7 mouse cellular contexts compared by ENCODE assay signal in the genomic region with DNA sequence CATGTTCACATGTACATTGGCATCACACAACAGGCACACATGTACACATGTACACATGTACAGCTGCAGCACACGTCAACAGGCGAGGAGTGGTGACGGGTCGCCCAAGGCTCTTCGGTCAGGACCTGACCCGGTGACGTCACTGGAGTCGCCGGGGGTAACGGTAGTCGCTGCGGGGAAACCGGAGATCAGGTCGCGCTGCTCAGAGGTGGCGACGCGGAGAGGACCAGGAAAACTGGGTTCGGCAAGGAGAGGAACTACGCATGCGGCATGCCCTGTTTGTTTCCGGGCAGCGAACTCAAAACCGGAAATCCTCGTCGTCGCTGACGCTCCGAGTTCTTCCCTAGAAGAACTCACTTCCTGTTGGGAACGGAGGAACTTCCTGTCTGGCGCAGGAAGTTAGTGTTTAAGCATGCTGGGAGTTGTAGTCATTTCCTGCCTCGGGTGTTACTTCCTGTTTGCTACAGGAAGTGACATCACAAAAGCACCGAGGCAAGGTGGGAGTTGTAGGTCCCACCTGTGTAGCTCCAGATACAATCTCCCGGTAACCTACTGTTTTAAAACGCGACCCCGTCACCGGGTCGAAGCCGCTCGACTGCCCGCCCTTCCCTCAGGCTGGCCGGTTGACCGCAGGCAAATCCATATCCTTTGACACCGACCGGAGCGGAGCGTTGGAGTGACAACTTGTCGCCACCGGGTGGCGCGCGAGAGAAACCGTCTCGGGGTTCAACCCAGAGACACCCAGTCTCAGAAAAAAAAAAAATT.
A peak's percentile ranks its signal among the peaks of the same experiment; 100 is the strongest.
DNase-seq lines count a peak whose midpoint lies in the region; ATAC-seq lines count a peak whose summit lies in the region.

No protein-coding gene starts in this region.

- H3K36me3 ChIP-seq in intestine, embryonic 15.5 days: no peaks in the 10 kb centered on the region
- no peaks in the 10 kb centered on the region for H3K36me3 ChIP-seq in midbrain, embryonic 10.5 days

- H3K9me3 ChIP-seq in intestine, embryonic 15.5 days: no peaks in the 10 kb centered on the region
- no peaks in the 10 kb centered on the region for H3K9me3 ChIP-seq in midbrain, embryonic 10.5 days (replicated peaks)

- H3K27me3 ChIP-seq in intestine, embryonic 15.5 days (replicated peaks): no peaks in the 10 kb centered on the region
- no peaks in the 10 kb centered on the region for H3K27me3 ChIP-seq in midbrain, embryonic 10.5 days (ENCODE audit: low read depth, poor library complexity, severe bottlenecking)

- peak overlapping the region; percentile 54 for H3K9ac ChIP-seq in intestine, embryonic 15.5 days

- DNase-seq in adrenal gland, adult 2 months: peak; percentile 87
- DNase-seq in embryo, embryonic 11.5 days (ENCODE audit: low read depth, low spot score): peak; percentile 92
- peak; percentile 78 to 80 for DNase-seq in gastrocnemius, postnatal 36 days
- DNase-seq in left cerebral cortex, postnatal 25 days (ENCODE audit: low spot score in 2 of 2): peak; percentile 88 to 97
- DNase-seq in midbrain, embryonic 10.5 days (ENCODE audit: low spot score): peak; percentile 93
- peak; percentile 92 for DNase-seq in right cerebral cortex, postnatal 4 days

- H3K27ac ChIP-seq in intestine, embryonic 15.5 days: peak overlapping the region; percentile 88
- H3K27ac ChIP-seq in midbrain, embryonic 10.5 days (replicated peaks): peak overlapping the region; percentile 81

- peak; percentile 97 for ATAC-seq in intestine, embryonic 15.5 days

- H3K4me2 ChIP-seq in intestine, embryonic 15.5 days (replicated peaks): peak overlapping the region; percentile 67

- H3K4me3 ChIP-seq in intestine, embryonic 15.5 days (replicated peaks): peak overlapping the region; percentile 50
- H3K4me3 ChIP-seq in midbrain, embryonic 10.5 days: peak overlapping the region; percentile 66

- WGBS in intestine, embryonic 15.5 days: under 1% methylated on average over 55 of the region's 55 CpGs
- WGBS in midbrain, embryonic 10.5 days: 1% methylated on average over 55 of the region's 55 CpGs

- 0 out of 2 replicates have a peak, but pooled peaks cover 3% of the 10 kb centered on the region for H3K4me1 ChIP-seq in intestine, embryonic 15.5 days (replicated peaks)
- H3K4me1 ChIP-seq in midbrain, embryonic 10.5 days: peaks cover 6% of the 10 kb centered on the region; the same call in 1 of the 2 replicates

- intact Hi-C loops in gastrocnemius, postnatal 36 days (cut with DNase I): loop anchor here (2.0 kb wide), 1 partner anchor 33 kb away; no protein-coding TSS in a partner anchor
- intact Hi-C loops in left cerebral cortex, postnatal 25 days (cut with DNase I): loop anchor here (1.0 to 2.0 kb wide), 3 partner anchors 27 to 141 kb away; a partner anchor contains a TSS

Comparison
In these comparisons a context has a peak if more than half of its experiments do, and no peak if none do; other contexts are left out.
1. Peak in every context shown above with its lines: DNase-seq, ATAC-seq, H3K4me3 ChIP-seq and H3K27ac ChIP-seq.